Mouse (Mus musculus) megakaryocyte, embryonic 14.5 days (primary cell): ENCODE data around the gene Tnpo1.

Experiments
- FLI1 ChIP-seq: IDR thresholded peaks from 2 replicates; pipeline ENCODE4 v1.6.1; 2012; ENCODE audit warnings: low read length, inconsistent platforms, mixed read lengths
- GATA1 ChIP-seq: IDR thresholded peaks from 3 replicates; pipeline ENCODE4 v1.6.1; 2012; ENCODE audit warnings: mixed read lengths, low read length, inconsistent platforms, borderline replicate concordance

- TF ChIP-seq FLI1 = no peak
- no peak for TF ChIP-seq GATA1
Measured at GRCm38 (mm10) chr13:98945908-98946307, 19.7 kb upstream of the Tnpo1 start.
